Mouse (Mus musculus): Measurements from ENCODE around the gene Arntl2.

DNA sequence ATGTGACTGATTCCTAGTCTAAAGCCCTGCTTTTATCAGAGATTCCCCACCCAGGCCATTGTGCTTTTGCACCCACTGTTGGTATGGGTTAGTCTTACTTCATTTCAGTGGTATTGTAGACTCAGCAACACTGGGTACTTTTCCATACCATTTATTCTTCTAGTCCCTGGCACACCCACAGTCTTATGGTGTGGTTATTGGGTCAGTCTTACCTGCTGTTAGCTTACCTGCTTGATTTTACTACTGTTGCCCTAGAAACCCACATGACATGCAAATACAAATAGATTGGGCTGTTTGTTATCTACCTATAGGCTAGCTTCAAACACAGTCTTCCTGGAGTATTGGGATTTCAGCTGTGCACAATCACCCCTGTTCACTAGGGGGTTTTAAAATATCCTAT is 48.8 kb upstream of the Arntl2 start:
- TF ChIP-seq CTCF (IDR thresholded peaks at IDR 0.05; ENCODE audit: control insufficient read depth, insufficient read depth, insufficient read length) (no peak), USF1 (IDR thresholded peaks at IDR 0.05; ENCODE audit: low read depth) (no peak), MAX (IDR thresholded peaks at IDR 0.05) (no peak), MYOD1 (IDR thresholded peaks at IDR 0.05; ENCODE audit: control insufficient read depth, insufficient read length, low read depth) (no peak), MYOG (IDR thresholded peaks at IDR 0.05; ENCODE audit: control insufficient read depth, extremely low read depth, insufficient read length) (no peak), CEBPB (IDR thresholded peaks at IDR 0.05; ENCODE audit: low read depth) (no peak)
